Mouse (Mus musculus): Measurements from ENCODE around the gene Cep72.
"Not testable (repeated sequence)": the region's sequence is repeated elsewhere in the genome, so short reads cannot be mapped to it uniquely, and the experiment has no call there.

Cep72 gene

GRCm38 (mm10) chr13:74030691-74031090, 31.4 kb downstream of the Cep72 start:
- DNase-seq (ENCODE audit: low spot score) = no peak

GRCm38 (mm10) chr13:74029013-74029412, 33.1 kb downstream of the Cep72 start:
- no peak for DNase-seq (ENCODE audit: low spot score)

GRCm38 (mm10) chr13:74028116-74028515, 34.0 kb downstream of the Cep72 start:
- no peak for DNase-seq (ENCODE audit: low spot score)

- no peak for DNase-seq (ENCODE audit: low spot score)
Measured at GRCm38 (mm10) chr13:74026215-74026614, 35.9 kb downstream of the Cep72 start.

GRCm38 (mm10) chr13:74025151-74026081, 36.7 kb downstream of the Cep72 start:
- no peak for DNase-seq (ENCODE audit: low spot score)

- DNase-seq (ENCODE audit: low spot score) = not testable (repeated sequence)
Measured at GRCm38 (mm10) chr13:74019006-74019405, 43.1 kb downstream of the Cep72 start.

GRCm38 (mm10) chr13:74017426-74017825, 44.7 kb downstream of the Cep72 start:
- DNase-seq (ENCODE audit: low spot score) = no peak

- no peak for DNase-seq (ENCODE audit: low spot score)
Measured at GRCm38 (mm10) chr13:74015908-74016307, 46.2 kb downstream of the Cep72 start.

- no peak for DNase-seq (ENCODE audit: low spot score)
Measured at GRCm38 (mm10) chr13:74010678-74011077, 51.4 kb downstream of the Cep72 start.

GRCm38 (mm10) chr13:74009791-74010614, 52.1 kb downstream of the Cep72 start:
- DNase-seq (ENCODE audit: low spot score) = peak; percentile 49

GRCm38 (mm10) chr13:74008948-74009718, 53.0 kb downstream of the Cep72 start, which contains the start of gene Tppp:
Gene Tppp, plus strand, starts transcription at chr13:74009407.
- DNase-seq (ENCODE audit: low spot score) = peak; percentile 87

GRCm38 (mm10) chr13:74008216-74008615, 53.9 kb downstream of the Cep72 start:
- not testable (repeated sequence) for DNase-seq (ENCODE audit: low spot score)

- DNase-seq (ENCODE audit: low spot score) = not testable (repeated sequence)
Measured at GRCm38 (mm10) chr13:74006881-74007280, 55.2 kb downstream of the Cep72 start.

GRCm38 (mm10) chr13:74001492-74001891, 60.6 kb downstream of the Cep72 start:
- no peak for DNase-seq (ENCODE audit: low spot score)

GRCm38 (mm10) chr13:74000961-74001360, 61.1 kb downstream of the Cep72 start:
- no peak for DNase-seq (ENCODE audit: low spot score)

- no peak for DNase-seq (ENCODE audit: low spot score)
Measured at GRCm38 (mm10) chr13:74000519-74000918, 61.6 kb downstream of the Cep72 start.

- no peak for DNase-seq (ENCODE audit: low spot score)
Measured at GRCm38 (mm10) chr13:73996456-73996855, 65.6 kb downstream of the Cep72 start.

- no peak for DNase-seq (ENCODE audit: low spot score)
Measured at GRCm38 (mm10) chr13:73991267-73991666, 70.8 kb downstream of the Cep72 start.

GRCm38 (mm10) chr13:73990761-73991160, 71.3 kb downstream of the Cep72 start:
- DNase-seq (ENCODE audit: low spot score) = no peak

GRCm38 (mm10) chr13:73990325-73990724, 71.8 kb downstream of the Cep72 start:
- no peak for DNase-seq (ENCODE audit: low spot score)

Data from testis, postnatal 14 days (tissue).